Mouse (Mus musculus) thymus, adult 2 months (tissue): ENCODE data around the gene Ccdc88c.

Experiments used
- CTCF ChIP-seq: fragments of 200-500 bp; IDR thresholded peaks from 2 replicates; pipeline ENCODE4 v1.5.1; 2012; ENCODE audit warnings: mild to moderate bottlenecking, control low read depth, low read length, moderate library complexity, borderline replicate concordance; ENCODE audit not compliant: control insufficient read depth, poor library complexity, insufficient read depth; ENCODE audit errors: extremely low read depth
- POLR2A ChIP-seq: fragments of 200-500 bp; IDR thresholded peaks from 2 replicates; pipeline ENCODE4 v1.6.1; 2012; ENCODE audit warnings: mild to moderate bottlenecking, low read length, control low read depth, moderate library complexity; ENCODE audit not compliant: control insufficient read depth, poor library complexity, insufficient read depth; ENCODE audit errors: extremely low read depth

DNA sequence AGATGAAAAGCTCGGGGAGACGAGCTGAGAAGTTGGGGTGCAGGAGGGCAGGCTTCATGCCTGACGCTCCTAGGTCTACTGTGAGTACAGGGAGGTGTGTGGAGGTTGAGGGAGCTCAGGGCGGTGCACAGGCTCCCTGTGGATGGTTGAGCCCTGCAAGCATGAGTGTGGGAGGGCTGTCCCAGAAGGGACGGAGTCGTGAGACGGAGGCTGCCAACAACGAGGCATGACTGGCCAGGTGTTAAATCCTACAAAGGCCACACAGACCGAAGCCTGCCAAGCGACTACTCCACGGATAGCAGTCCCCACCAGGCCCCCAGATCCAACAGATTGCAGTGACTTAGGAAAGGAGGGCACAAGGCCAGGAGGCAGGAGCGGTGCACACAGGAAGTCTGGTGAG lies 118.1 kb downstream of the Ccdc88c start:
- TF ChIP-seq POLR2A = no peak
- TF ChIP-seq CTCF = no peak
